Mouse (Mus musculus): ENCODE measurements at regions not wholly inside any gene's neighbourhood (a gene's known extent, or its start where the extent isn't known, plus 50 kb on each side); places are given as distances from the start of the nearest gene placed in this dataset.

- WGBS: 46% methylated on average over 1 of the region's 1 CpGs
These were observed 484.5 kb downstream of the Kcnj3 start for GRCm38 (mm10) chr2:55920294-55920693.

More at GRCm38 (mm10) chr2:55920294-55920693, 484.5 kb downstream of the Kcnj3 start:
- H3K4me1 ChIP-seq (ENCODE audit: control insufficient read depth in 2 of 2, insufficient read depth in 2 of 2, low read length in 2 of 2): no peaks in the 10 kb centered on the region
- H3K27me3 ChIP-seq (ENCODE audit: control insufficient read depth, insufficient read depth, low read length): no peaks in the 10 kb centered on the region
- H3K4me2 ChIP-seq (ENCODE audit: low read length): no peak overlapping the region
- H3K4me3 ChIP-seq (ENCODE audit: control insufficient read depth in 1 of 2, insufficient read depth in 1 of 2, low read depth in 1 of 2, low read length in 2 of 2): no peak overlapping the region
- no peak for ATAC-seq (ENCODE audit: insufficient number of reproducible peaks, insufficient read depth, low FRiP score, low read depth)
- H3K36me3 ChIP-seq (ENCODE audit: control insufficient read depth, insufficient read depth, low read length): no peaks in the 10 kb centered on the region
- no peak overlapping the region for H3K9ac ChIP-seq (ENCODE audit: low read length)
- no peaks in the 10 kb centered on the region for H3K9me3 ChIP-seq (ENCODE audit: control insufficient read depth, low read length)
- no peak overlapping the region for H3K27ac ChIP-seq (replicated peaks in 1 of 2; ENCODE audit: control insufficient read depth in 1 of 2, insufficient read depth in 1 of 2, low read depth in 2 of 2, low read length in 2 of 2)

Measured in heart, embryonic 14.5 days (tissue).